Mouse (Mus musculus): ENCODE results near the gene Washc2. TPM values are rescaled to one million over a fixed set of nuclear protein-coding genes. Genes with fewer than 3 reads are reported as not detected.

Washc2 gene
- polyA plus RNA-seq, 1 experiment, result 10.2 TPM

DNA sequence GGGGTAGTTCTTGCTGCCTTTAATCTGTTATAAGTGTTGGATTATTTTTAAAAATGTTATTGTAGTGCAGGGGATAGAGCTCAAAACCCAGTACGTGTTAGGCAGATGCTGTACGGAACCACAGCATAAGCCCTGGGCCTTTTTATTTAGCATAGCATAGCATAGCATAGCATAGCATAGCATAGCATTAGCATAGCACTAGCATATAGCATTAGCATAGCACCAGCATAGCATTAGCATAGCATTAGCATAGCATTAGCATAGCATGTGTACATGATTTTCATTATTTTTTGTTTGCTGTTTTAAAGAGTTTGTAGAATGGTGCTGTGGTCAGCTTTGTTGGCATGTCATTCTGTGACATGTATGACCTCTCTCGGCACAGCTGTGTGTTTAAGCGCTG, 51.8 kb downstream of the Washc2 start:
- peaks cover 83% of the 10 kb centered on the region for H3K36me3 ChIP-seq (replicated peaks; ENCODE audit: low read length)
- H3K4me3 ChIP-seq (replicated peaks), result no peak overlapping the region
- H3K27me3 ChIP-seq (replicated peaks), result no peaks in the 10 kb centered on the region
- no peaks in the 10 kb centered on the region for H3K9me3 ChIP-seq
- TF ChIP-seq GATA1 (IDR thresholded peaks at IDR 0.05; ENCODE audit: borderline replicate concordance, low read length) (no peak), FLI1 (IDR thresholded peaks at IDR 0.05; ENCODE audit: low read length) (no peak)
- peaks cover 36% of the 10 kb centered on the region for H3K4me1 ChIP-seq

DNA sequence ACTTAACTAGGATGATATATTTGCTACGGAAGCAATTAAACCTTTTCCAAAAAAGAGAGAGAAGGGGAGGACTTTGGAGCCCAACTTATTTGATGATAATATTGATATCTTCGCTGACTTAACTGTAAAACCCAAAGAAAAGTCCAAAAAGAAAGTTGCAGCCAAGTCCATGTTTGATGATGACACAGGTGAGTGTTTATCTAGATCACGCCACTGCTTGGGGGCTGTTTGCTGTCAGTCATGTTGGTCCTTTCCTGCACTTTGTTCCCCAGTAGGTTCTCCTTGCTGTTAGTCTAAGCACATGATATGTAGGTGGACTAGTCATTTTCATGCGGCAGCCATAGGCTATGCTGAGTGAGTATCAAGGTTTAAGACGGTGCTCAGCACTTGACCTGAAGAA, 52.6 kb downstream of the Washc2 start:
- Histone ChIP-seq H3K4me1 (peaks cover 44% of the 10 kb centered on the region), H3K9me3 (no peaks in the 10 kb centered on the region), H3K27me3 (replicated peaks) (no peaks in the 10 kb centered on the region), H3K36me3 (replicated peaks; ENCODE audit: low read length) (peaks cover 74% of the 10 kb centered on the region), H3K4me3 (replicated peaks) (no peak overlapping the region)
- no peak for TF ChIP-seq GATA1 (IDR thresholded peaks at IDR 0.05; ENCODE audit: borderline replicate concordance, low read length)
- no peak for TF ChIP-seq FLI1 (IDR thresholded peaks at IDR 0.05; ENCODE audit: low read length)

DNA sequence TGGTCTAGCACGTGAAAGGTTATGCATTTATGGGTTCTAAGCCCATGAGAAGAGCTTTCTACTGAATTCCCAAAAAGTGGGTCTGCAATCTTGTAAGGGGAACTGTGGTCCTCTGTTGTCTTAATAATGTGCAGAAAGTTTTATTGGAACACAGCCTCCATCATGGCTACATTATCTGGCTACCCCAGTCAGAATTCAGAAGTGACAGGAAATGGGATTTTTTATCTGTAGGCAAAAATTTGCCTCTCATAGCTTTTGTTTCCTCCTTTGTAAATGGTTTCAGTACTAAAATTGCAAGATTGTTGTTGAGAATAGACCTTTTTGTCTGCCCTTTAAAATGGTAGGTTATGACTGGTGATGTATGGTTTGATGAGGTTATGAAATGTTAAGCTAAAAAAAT, 55.0 kb downstream of the Washc2 start:
- Histone ChIP-seq H3K36me3 (replicated peaks; ENCODE audit: low read length) (peaks cover 53% of the 10 kb centered on the region), H3K4me1 (peaks cover 68% of the 10 kb centered on the region), H3K27me3 (replicated peaks) (no peaks in the 10 kb centered on the region), H3K4me3 (replicated peaks) (no peak overlapping the region), H3K9me3 (no peaks in the 10 kb centered on the region)
- TF ChIP-seq GATA1 (IDR thresholded peaks at IDR 0.05; ENCODE audit: borderline replicate concordance, low read length), result no peak
- no peak for TF ChIP-seq FLI1 (IDR thresholded peaks at IDR 0.05; ENCODE audit: low read length)

DNA sequence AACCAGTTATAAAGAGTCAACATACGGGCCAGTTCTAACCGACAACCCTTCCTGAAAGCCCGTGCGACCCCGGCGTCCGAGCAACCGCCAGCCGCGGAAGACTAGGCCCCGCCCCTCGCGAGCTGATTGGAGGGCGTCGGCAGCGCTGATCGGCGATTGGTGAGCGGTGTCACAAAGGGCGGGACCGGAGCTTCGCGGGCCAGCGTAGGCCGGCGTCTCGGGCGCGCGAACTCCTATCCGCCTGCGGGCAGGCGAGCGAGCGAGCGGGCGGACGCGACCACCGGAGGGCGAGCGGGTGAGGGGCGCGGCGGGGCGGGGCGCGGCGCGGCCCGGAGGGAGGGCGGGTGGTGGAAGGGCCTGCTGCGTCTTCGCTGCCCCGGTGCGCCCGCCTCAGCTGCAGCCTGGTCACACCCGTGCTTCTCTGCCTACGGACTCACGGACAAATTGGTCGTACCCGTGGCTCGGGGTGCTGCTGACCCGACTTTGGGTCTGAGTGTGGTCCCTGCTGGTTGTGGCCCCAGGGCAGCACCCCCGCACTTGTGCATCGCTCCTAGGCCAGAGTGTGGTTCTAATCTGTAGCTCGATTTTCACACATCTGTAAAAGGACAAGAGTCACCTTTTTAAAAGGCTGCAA, 56.3 kb downstream of the Washc2 start, which contains the start of gene Zfand4:
TSS of gene Zfand4 (plus strand) at position 205 of the 634 bp plus-strand sequence.
- peaks cover 45% of the 10 kb centered on the region for H3K36me3 ChIP-seq (replicated peaks; ENCODE audit: low read length)
- no peaks in the 10 kb centered on the region for H3K27me3 ChIP-seq (replicated peaks)
- H3K9me3 ChIP-seq, result no peaks in the 10 kb centered on the region
- peaks cover 75% of the 10 kb centered on the region for H3K4me1 ChIP-seq
- H3K4me3 ChIP-seq (replicated peaks), result peak within 1 kb of the TSS; percentile 99
- no peak for TF ChIP-seq FLI1 (IDR thresholded peaks at IDR 0.05; ENCODE audit: low read length)
- TF ChIP-seq GATA1 (IDR thresholded peaks at IDR 0.05; ENCODE audit: borderline replicate concordance, low read length), result no peak

DNA sequence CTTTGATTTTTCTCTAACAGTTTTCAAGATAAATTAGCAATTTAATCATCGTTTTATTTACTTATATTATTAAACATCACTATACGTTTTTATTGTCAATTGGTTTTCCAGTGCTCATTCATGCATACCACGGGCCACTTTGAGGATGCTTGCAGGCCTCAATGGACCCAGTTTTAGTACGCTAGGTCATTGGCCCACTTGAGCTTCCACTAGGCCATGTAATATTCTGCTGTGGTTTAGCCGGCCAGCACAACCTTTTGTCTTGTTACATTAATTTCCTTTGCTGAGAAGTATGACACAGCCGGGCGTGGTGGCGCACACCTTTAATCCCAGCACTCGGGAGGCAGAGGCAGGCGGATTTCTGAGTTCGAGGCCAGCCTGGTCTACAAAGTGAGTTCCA, 57.0 kb downstream of the Washc2 start:
- TF ChIP-seq GATA1 (IDR thresholded peaks at IDR 0.05; ENCODE audit: borderline replicate concordance, low read length) (no peak), FLI1 (IDR thresholded peaks at IDR 0.05; ENCODE audit: low read length) (no peak)

DNA sequence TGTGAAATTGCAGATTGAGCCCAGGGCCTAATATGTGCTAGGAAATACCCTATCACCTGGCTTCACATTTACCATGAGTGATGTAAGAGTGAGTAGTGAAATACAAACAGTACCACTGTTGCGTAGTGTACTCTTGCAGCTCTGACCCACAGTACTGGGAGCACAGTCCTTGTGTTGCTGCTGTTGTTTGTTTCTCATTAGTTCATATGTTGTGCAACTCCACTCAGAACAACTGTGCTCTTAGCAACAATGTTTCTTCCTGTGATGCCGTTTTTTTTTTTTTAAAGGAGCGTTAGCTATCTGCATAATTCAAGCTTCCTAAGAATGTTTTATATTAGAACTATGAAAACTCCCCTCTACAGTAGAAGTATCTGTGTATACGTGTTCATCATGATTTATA, 57.8 kb downstream of the Washc2 start:
- Histone ChIP-seq H3K27me3 (replicated peaks) (no peaks in the 10 kb centered on the region), H3K4me1 (peaks cover 72% of the 10 kb centered on the region), H3K4me3 (replicated peaks) (peak overlapping the region; percentile 99)

More for the DNA sequence above, 57.0 kb downstream of the Washc2 start:
- Histone ChIP-seq H3K27me3 (replicated peaks) (no peaks in the 10 kb centered on the region), H3K9me3 (no peaks in the 10 kb centered on the region), H3K36me3 (replicated peaks; ENCODE audit: low read length) (peaks cover 41% of the 10 kb centered on the region), H3K4me1 (peaks cover 76% of the 10 kb centered on the region), H3K4me3 (replicated peaks) (peak overlapping the region; percentile 99)

GRCm38 (mm10) chr6:116266273-116267109, 58.7 kb downstream of the Washc2 start:
- H3K9me3 ChIP-seq, result no peaks in the 10 kb centered on the region
- peaks cover 33% of the 10 kb centered on the region for H3K36me3 ChIP-seq (replicated peaks; ENCODE audit: low read length)
- H3K27me3 ChIP-seq (replicated peaks), result no peaks in the 10 kb centered on the region
- peaks cover 70% of the 10 kb centered on the region for H3K4me1 ChIP-seq
- H3K4me3 ChIP-seq (replicated peaks), result peak overlapping the region; percentile 99
- no peak for TF ChIP-seq FLI1 (IDR thresholded peaks at IDR 0.05; ENCODE audit: low read length)
- TF ChIP-seq GATA1 (IDR thresholded peaks at IDR 0.05; ENCODE audit: borderline replicate concordance, low read length), result no peak

More for the DNA sequence above, 57.8 kb downstream of the Washc2 start:
- Histone ChIP-seq H3K36me3 (replicated peaks; ENCODE audit: low read length) (peaks cover 33% of the 10 kb centered on the region), H3K9me3 (no peaks in the 10 kb centered on the region)
- TF ChIP-seq FLI1 (IDR thresholded peaks at IDR 0.05; ENCODE audit: low read length), result no peak
- no peak for TF ChIP-seq GATA1 (IDR thresholded peaks at IDR 0.05; ENCODE audit: borderline replicate concordance, low read length)

DNA sequence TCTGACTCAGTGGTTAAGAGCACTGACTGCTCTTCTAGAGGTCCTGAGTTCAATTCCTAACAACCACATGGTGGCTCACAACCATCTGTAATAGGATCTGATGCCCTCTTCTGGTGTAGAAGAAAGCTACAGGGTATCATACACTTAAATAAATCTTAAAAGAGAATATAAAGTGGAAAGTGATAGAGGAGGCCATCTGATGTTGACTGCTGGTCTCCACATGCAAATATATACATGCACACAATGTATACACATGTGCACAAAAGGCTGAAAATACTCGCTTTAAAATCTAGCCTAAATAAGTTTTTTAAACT, 59.2 kb downstream of the Washc2 start:
- no peaks in the 10 kb centered on the region for H3K27me3 ChIP-seq (replicated peaks)
- no peak for TF ChIP-seq GATA1 (IDR thresholded peaks at IDR 0.05; ENCODE audit: borderline replicate concordance, low read length)
- TF ChIP-seq FLI1 (IDR thresholded peaks at IDR 0.05; ENCODE audit: low read length), result no peak
- no peaks in the 10 kb centered on the region for H3K9me3 ChIP-seq
- peaks cover 70% of the 10 kb centered on the region for H3K4me1 ChIP-seq
- peaks cover 31% of the 10 kb centered on the region for H3K36me3 ChIP-seq (replicated peaks; ENCODE audit: low read length)
- peak overlapping the region; percentile 99 for H3K4me3 ChIP-seq (replicated peaks)

- H3K4me3 ChIP-seq (replicated peaks), result no peak overlapping the region
- TF ChIP-seq FLI1 (IDR thresholded peaks at IDR 0.05; ENCODE audit: low read length), result no peak
- no peak for TF ChIP-seq GATA1 (IDR thresholded peaks at IDR 0.05; ENCODE audit: borderline replicate concordance, low read length)
- H3K4me1 ChIP-seq, result peaks cover 66% of the 10 kb centered on the region
- no peaks in the 10 kb centered on the region for H3K9me3 ChIP-seq
- no peaks in the 10 kb centered on the region for H3K27me3 ChIP-seq (replicated peaks)
- H3K36me3 ChIP-seq (replicated peaks; ENCODE audit: low read length), result peaks cover 83% of the 10 kb centered on the region
These were observed 67.9 kb downstream of the Washc2 start for GRCm38 (mm10) chr6:116275695-116276094.

DNA sequence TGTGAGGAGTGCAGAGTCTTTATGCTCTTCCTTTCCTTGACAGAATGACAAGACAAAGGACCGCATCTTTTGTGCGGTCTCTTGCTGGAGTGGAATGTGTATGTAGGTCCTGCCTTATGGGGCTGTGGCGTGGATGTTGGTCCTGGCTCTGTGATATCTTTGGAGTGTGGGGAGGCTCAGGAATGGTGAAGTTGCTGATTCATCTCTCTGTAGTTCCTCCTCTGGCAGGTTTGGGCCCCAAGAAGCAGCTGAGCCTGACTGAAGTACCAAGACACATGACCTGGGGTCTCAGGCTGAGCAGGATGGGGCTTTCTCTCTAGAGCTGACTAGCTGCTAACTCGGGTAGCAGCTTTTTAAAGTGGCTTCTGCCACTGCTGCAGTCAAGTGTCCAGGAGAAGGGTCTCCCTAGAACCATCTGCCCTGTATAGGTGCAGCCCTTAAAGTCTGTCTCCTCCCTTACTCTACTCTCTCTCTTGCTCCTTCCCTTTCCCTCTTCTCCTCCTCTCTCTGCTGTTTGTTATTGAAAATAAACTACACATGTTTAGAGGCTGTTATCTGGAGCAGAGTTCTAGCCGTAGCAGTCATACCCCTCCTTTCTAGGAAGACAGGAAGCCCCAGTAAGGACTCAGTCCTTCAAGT, 71.0 kb downstream of the Washc2 start:
- TF ChIP-seq GATA1 (IDR thresholded peaks at IDR 0.05; ENCODE audit: borderline replicate concordance, low read length) (no peak), FLI1 (IDR thresholded peaks at IDR 0.05; ENCODE audit: low read length) (no peak)

More for the DNA sequence above, 71.0 kb downstream of the Washc2 start:
- Histone ChIP-seq H3K36me3 (replicated peaks; ENCODE audit: low read length) (peaks cover 84% of the 10 kb centered on the region), H3K9me3 (no peaks in the 10 kb centered on the region), H3K4me3 (replicated peaks) (peak overlapping the region; percentile 86), H3K27me3 (replicated peaks) (no peaks in the 10 kb centered on the region), H3K4me1 (peaks cover 72% of the 10 kb centered on the region)

Data from megakaryocyte, embryonic 14.5 days (primary cell).